Comparison of ENCODE assay signal across 18 mouse cellular contexts in genomic region chr1:181370370-181370769, GRCm38 (mm10). TPM values are rescaled to one million over a fixed set of nuclear protein-coding genes. Genes with fewer than 3 reads are reported as not detected.
DNase-seq lines count a peak whose midpoint lies in the region; ATAC-seq and TF ChIP-seq lines count a peak whose summit lies in the region.
"Had no signal": no experiment of that assay in that cellular context is flagged by ENCODE, and none has a peak within 500 bp of the region (broad histone marks: within the 10 kb centered on the region; RNA-seq: fewer than 3 reads in every experiment).

No protein-coding gene starts in this region.

- TF ChIP-seq POLR2A in heart, adult 2 months (IDR thresholded peaks at IDR 0.05; ENCODE audit: insufficient read depth, low read depth, low read length), result no peak
- TF ChIP-seq POLR2A in brain, embryonic 14.5 days (IDR thresholded peaks at IDR 0.05; ENCODE audit: borderline replicate concordance, extremely low read depth, insufficient read depth, insufficient read length, poor library complexity, severe bottlenecking), result no peak

- no peaks in the 10 kb centered on the region for H3K36me3 ChIP-seq in heart, embryonic 16.5 days (ENCODE audit: control insufficient read depth, insufficient read depth)
- H3K36me3 ChIP-seq in heart, adult 2 months (ENCODE audit: control insufficient read depth, insufficient read depth, low read length), result no peaks in the 10 kb centered on the region
- no peaks in the 10 kb centered on the region for H3K36me3 ChIP-seq in limb, embryonic 15.5 days
- no peaks in the 10 kb centered on the region for H3K36me3 ChIP-seq in limb, embryonic 10.5 days
- no peaks in the 10 kb centered on the region for H3K36me3 ChIP-seq in forebrain, postnatal 0 days (ENCODE audit: insufficient read depth)
- H3K36me3 ChIP-seq: hindbrain, embryonic 12.5 days; neural tube, embryonic 13.5 days had no signal

- H3K9me3 ChIP-seq in heart, embryonic 16.5 days (replicated peaks; ENCODE audit: control insufficient read depth, low read length), result no peaks in the 10 kb centered on the region
- no peaks in the 10 kb centered on the region for H3K9me3 ChIP-seq in limb, embryonic 15.5 days
- H3K9me3 ChIP-seq in limb, embryonic 10.5 days (replicated peaks), result no peaks in the 10 kb centered on the region
- no peaks in the 10 kb centered on the region for H3K9me3 ChIP-seq in forebrain, postnatal 0 days (ENCODE audit: low read length)
- H3K9me3 ChIP-seq: hindbrain, embryonic 12.5 days; neural tube, embryonic 13.5 days had no signal

- no peak overlapping the region for H3K27ac ChIP-seq in heart, embryonic 16.5 days (ENCODE audit: low read length)
- H3K27ac ChIP-seq in heart, adult 2 months, result no peak overlapping the region
- no peak overlapping the region for H3K27ac ChIP-seq in limb, embryonic 15.5 days
- H3K27ac ChIP-seq in limb, embryonic 10.5 days, result no peak overlapping the region
- 0 out of 2 replicates have a peak overlapping the region, but pooled peaks have one; percentile 59 for H3K27ac ChIP-seq in forebrain, postnatal 0 days (ENCODE audit: low read depth, low read length)
- H3K27ac ChIP-seq: hindbrain, embryonic 12.5 days; neural tube, embryonic 13.5 days had no signal

- no peaks in the 10 kb centered on the region for H3K79me2 ChIP-seq in heart, adult 2 months (replicated peaks; ENCODE audit: control insufficient read depth, insufficient read depth, low read length)

- TF ChIP-seq CTCF in heart, adult 2 months (IDR thresholded peaks at IDR 0.05), result no peak
- no peak for TF ChIP-seq CTCF in brain, embryonic 14.5 days (IDR thresholded peaks at IDR 0.05; ENCODE audit: borderline replicate concordance, extremely low read depth, insufficient read depth, insufficient read length)
- no peak for TF ChIP-seq CTCF in forebrain, postnatal 0 days (IDR thresholded peaks at IDR 0.05; ENCODE audit: low read depth)

- intact Hi-C loops in heart, adult 2 months (cut with DNase I), result no loop called here

- H3K4me1 ChIP-seq in heart, embryonic 16.5 days (ENCODE audit: control insufficient read depth, insufficient read depth, low read length), result no peaks in the 10 kb centered on the region
- H3K4me1 ChIP-seq in heart, adult 2 months (ENCODE audit: control insufficient read depth, insufficient read depth, low read length), result no peaks in the 10 kb centered on the region
- H3K4me1 ChIP-seq in limb, embryonic 15.5 days, result peaks cover 8% of the 10 kb centered on the region; the same call in 1 of the 2 replicates
- H3K4me1 ChIP-seq in limb, embryonic 10.5 days, result peaks cover 23% of the 10 kb centered on the region; the same call in 1 of the 2 replicates
- H3K4me1 ChIP-seq in forebrain, postnatal 0 days (ENCODE audit: insufficient read depth), result peaks cover 18% of the 10 kb centered on the region
- H3K4me1 ChIP-seq: hindbrain, embryonic 12.5 days had no signal

- H3K9ac ChIP-seq in heart, embryonic 16.5 days (ENCODE audit: low read length), result no peak overlapping the region
- H3K9ac ChIP-seq in heart, adult 2 months (ENCODE audit: low read depth, low read length), result no peak overlapping the region
- H3K9ac ChIP-seq in limb, embryonic 15.5 days, result no peak overlapping the region
- no peak overlapping the region for H3K9ac ChIP-seq in forebrain, postnatal 0 days
- H3K9ac ChIP-seq: hindbrain, embryonic 12.5 days; neural tube, embryonic 13.5 days had no signal

- peak; percentile 32; the same call in 1 of the 2 replicates for ATAC-seq in heart, embryonic 16.5 days (replicated peaks; ENCODE audit: extremely low read depth, insufficient read depth, low FRiP score)
- 0 out of 2 replicates have a peak, but pooled peaks have one; percentile 52 for ATAC-seq in limb, embryonic 15.5 days (ENCODE audit: insufficient number of reproducible peaks, low FRiP score, low TSS enrichment, low read depth)
- peak; percentile 70 for ATAC-seq in forebrain, postnatal 0 days

- DNase-seq in heart, adult 2 months, result no peak
- DNase-seq in limb, embryonic 10.5 days (ENCODE audit: low spot score), result no peak
- DNase-seq in brain, embryonic 14.5 days (ENCODE audit: low read depth), result peak; percentile 63
- DNase-seq in forebrain, postnatal 0 days, result peak; percentile 72
- no peak for DNase-seq in adrenal gland, postnatal 36 days
- no peak for DNase-seq in cerebellum, adult 9-11 months
- DNase-seq: adrenal gland, adult 8-10 months; cerebellum, adult 9-10 months; kidney, postnatal 10 days; liver; lung, adult 18-20 months had no signal

- TF ChIP-seq EP300 in heart, adult 2 months (IDR thresholded peaks at IDR 0.05; ENCODE audit: insufficient read depth, low read depth, low read length), result no peak

- no peak overlapping the region for H3K4me2 ChIP-seq in heart, embryonic 16.5 days (ENCODE audit: low read depth, low read length)
- H3K4me2 ChIP-seq in limb, embryonic 15.5 days, result no peak overlapping the region
- H3K4me2 ChIP-seq in forebrain, postnatal 0 days (ENCODE audit: low read depth), result no peak overlapping the region
- H3K4me2 ChIP-seq: hindbrain, embryonic 12.5 days; neural tube, embryonic 13.5 days had no signal

- 51% methylated on average over 3 of the region's 3 CpGs for WGBS in heart, embryonic 16.5 days
- 63% methylated on average over 3 of the region's 3 CpGs for WGBS in heart, adult 2 months
- WGBS in limb, embryonic 15.5 days, result 29% methylated on average over 3 of the region's 3 CpGs
- 66% methylated on average over 3 of the region's 3 CpGs for WGBS in limb, embryonic 10.5 days
- 41% methylated on average over 3 of the region's 3 CpGs for WGBS in forebrain, postnatal 0 days

- no peaks in the 10 kb centered on the region for H3K27me3 ChIP-seq in heart, embryonic 16.5 days (ENCODE audit: control insufficient read depth, insufficient read depth, low read length)
- H3K27me3 ChIP-seq in heart, adult 2 months (ENCODE audit: control insufficient read depth, insufficient read depth, low read length), result no peaks in the 10 kb centered on the region
- no peaks in the 10 kb centered on the region for H3K27me3 ChIP-seq in limb, embryonic 15.5 days
- no peaks in the 10 kb centered on the region for H3K27me3 ChIP-seq in limb, embryonic 10.5 days (ENCODE audit: low read depth, poor library complexity, severe bottlenecking)
- no peaks in the 10 kb centered on the region for H3K27me3 ChIP-seq in forebrain, postnatal 0 days (ENCODE audit: insufficient read depth, low read length)
- H3K27me3 ChIP-seq: hindbrain, embryonic 12.5 days; neural tube, embryonic 13.5 days had no signal

- no peak overlapping the region for H3K4me3 ChIP-seq in heart, embryonic 16.5 days (ENCODE audit: low read length)
- no peak overlapping the region for H3K4me3 ChIP-seq in heart, adult 2 months
- H3K4me3 ChIP-seq in limb, embryonic 15.5 days, result no peak overlapping the region
- no peak overlapping the region for H3K4me3 ChIP-seq in limb, embryonic 10.5 days
- H3K4me3 ChIP-seq in forebrain, postnatal 0 days (ENCODE audit: low read depth, low read length), result no peak overlapping the region
- H3K4me3 ChIP-seq: hindbrain, embryonic 12.5 days; megakaryocyte, embryonic 14.5 days; neural tube, embryonic 13.5 days had no signal

RNA-seq across cellular contexts. Expression of gene Cnih3, which starts 17.9 kb away (rescaled TPM):
- polyA plus RNA-seq in heart, embryonic 16.5 days (2015; fragmentation: Nextera tagmentation; extraction: Ambion mirVana), result 0.09 TPM in 1 of 2 replicates, not detected in the other
- not detected for total RNA-seq in heart, adult 2 months (2021)
- 0.04 TPM in 1 of 2 replicates, not detected in the other for polyA plus RNA-seq in heart, adult 2 months (2012; rRNA removed)
- polyA plus RNA-seq in limb, embryonic 15.5 days (2015; fragmentation: Nextera tagmentation; extraction: Ambion mirVana), result 0.15 and 0.63 TPM in 2 replicates
- polyA plus RNA-seq in limb, embryonic 10.5 days (2016; fragmentation: Nextera tagmentation; extraction: Ambion mirVana), result 0.16 and 0.33 TPM in 2 replicates
- polyA plus RNA-seq in brain, embryonic 14.5 days (2012; rRNA removed), result 6.7 and 10.5 TPM in 2 replicates
- 62.4 and 80.8 TPM in 2 replicates for total RNA-seq in forebrain, postnatal 0 days (2014; rRNA removed)
- 31.1 and 49.3 TPM in 2 replicates for polyA plus RNA-seq in forebrain, postnatal 0 days (2015; fragmentation: Nextera tagmentation; extraction: Ambion mirVana)
- total RNA-seq in adrenal gland, postnatal 36 days (2021), result not detected
- total RNA-seq: gastrocnemius, adult 8-10 months; heart, adult 8-10 months had no signal

Comparison
In these comparisons a context has a peak if more than half of its experiments do, and no peak if none do; other contexts are left out.
1. DNase-seq: peak in brain, embryonic 14.5 days (single experiment) and forebrain, postnatal 0 days (single experiment); none in heart, adult 2 months (0 of 2), limb, embryonic 10.5 days (single experiment), adrenal gland, postnatal 36 days (0 of 2) and cerebellum, adult 9-11 months (single experiment).
2. Peak in every context shown above with its lines, with median percentiles within 50 percentile points of each other: ATAC-seq.